Mouse (Mus musculus) midbrain, embryonic 15.5 days (tissue): ENCODE measurements at regions not wholly inside any gene's neighbourhood (a gene's known extent, or its start where the extent isn't known, plus 50 kb on each side); places are given as distances from the start of the nearest gene placed in this dataset.
"Not testable (repeated sequence)": the region's sequence is repeated elsewhere in the genome, so short reads cannot be mapped to it uniquely, and the experiment has no call there.

ENCODE experiments used
- ATAC-seq: fragments of 200-750 bp; cut with Nextera tagmentation; replicated peaks from 2 replicates; pipeline ENCODE4 v1.8.0; 2017; ENCODE audit warnings: moderate TSS enrichment
- H3K27ac ChIP-seq: fragments of 300-500 bp; sonication (generic); 2 replicates; pipeline ENCODE4 v1.5.1; 2015; ENCODE audit warnings: mild to moderate bottlenecking, inconsistent platforms
- H3K27me3 ChIP-seq: fragments of 300-500 bp; sonication (generic); replicated peaks from 2 replicates; pipeline ENCODE4 v1.6.1; 2015; ENCODE audit warnings: inconsistent platforms
- H3K36me3 ChIP-seq: fragments of 300-500 bp; sonication (generic); replicated peaks from 2 replicates; pipeline ENCODE4 v1.6.1; 2015; ENCODE audit warnings: inconsistent platforms
- H3K4me1 ChIP-seq: fragments of 300-500 bp; sonication (generic); 2 replicates; pipeline ENCODE4 v1.6.1; 2015; ENCODE audit warnings: inconsistent platforms
- H3K4me2 ChIP-seq: fragments of 300-500 bp; sonication (generic); 2 replicates; pipeline ENCODE4 v1.6.1; 2015; ENCODE audit warnings: inconsistent platforms, mild to moderate bottlenecking, moderate library complexity
- H3K4me3 ChIP-seq: fragments of 300-500 bp; sonication (generic); 2 replicates; pipeline ENCODE4 v1.5.1; 2015; ENCODE audit warnings: mild to moderate bottlenecking, inconsistent platforms
- H3K9ac ChIP-seq: fragments of 300-500 bp; sonication (generic); 2 replicates; pipeline ENCODE4 v1.6.1; 2015; ENCODE audit warnings: mild to moderate bottlenecking, inconsistent platforms
- H3K9me3 ChIP-seq: fragments of 300-500 bp; sonication (generic); 2 replicates; pipeline ENCODE4 v1.6.1; 2016; ENCODE audit warnings: inconsistent platforms
- WGBS: fragments of 180-500 bp; shearing (Covaris S2); methylation state at CpG from one replicate; pipeline ENCODE4 v1.1.7; 2015; ENCODE audit warnings: mixed read lengths; 5-methylcytosine and 5-hydroxymethylcytosine counted together

DNA sequence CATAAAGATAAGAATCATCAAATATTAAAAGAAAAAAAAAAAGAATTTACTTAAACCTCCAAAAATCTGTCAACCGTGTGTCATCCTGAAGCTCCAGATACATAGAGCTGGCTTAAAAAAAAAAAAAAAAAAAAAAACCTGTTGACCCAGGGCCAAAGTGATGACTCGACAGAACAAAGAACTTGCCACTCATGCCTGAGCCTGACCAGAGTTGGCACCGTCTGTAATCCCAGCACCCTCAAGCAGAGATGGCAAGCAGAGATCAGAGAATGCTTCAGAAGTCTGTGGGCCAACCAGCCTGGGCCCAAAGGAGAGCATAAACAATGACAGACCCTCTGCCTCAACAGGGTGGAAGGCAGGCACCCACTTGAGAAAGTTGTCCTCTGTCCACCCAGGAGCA is 230.3 kb downstream of the Nfkbiz start:
- WGBS = 78% methylated on average over 3 of the region's 3 CpGs
- Histone ChIP-seq H3K4me1 (no peaks in the 10 kb centered on the region), H3K9me3 (no peaks in the 10 kb centered on the region), H3K27ac (no peak overlapping the region), H3K36me3 (no peaks in the 10 kb centered on the region), H3K4me2 (no peak overlapping the region), H3K27me3 (no peaks in the 10 kb centered on the region), H3K4me3 (no peak overlapping the region), H3K9ac (no peak overlapping the region)
- no peak for ATAC-seq

- H3K4me1 ChIP-seq = no peaks in the 10 kb centered on the region
- no peak for ATAC-seq
- WGBS = 90% methylated on average over 7 of the region's 7 CpGs
These were observed 232.1 kb downstream of the Nfkbiz start for GRCm38 (mm10) chr16:55606447-55607239.

DNA sequence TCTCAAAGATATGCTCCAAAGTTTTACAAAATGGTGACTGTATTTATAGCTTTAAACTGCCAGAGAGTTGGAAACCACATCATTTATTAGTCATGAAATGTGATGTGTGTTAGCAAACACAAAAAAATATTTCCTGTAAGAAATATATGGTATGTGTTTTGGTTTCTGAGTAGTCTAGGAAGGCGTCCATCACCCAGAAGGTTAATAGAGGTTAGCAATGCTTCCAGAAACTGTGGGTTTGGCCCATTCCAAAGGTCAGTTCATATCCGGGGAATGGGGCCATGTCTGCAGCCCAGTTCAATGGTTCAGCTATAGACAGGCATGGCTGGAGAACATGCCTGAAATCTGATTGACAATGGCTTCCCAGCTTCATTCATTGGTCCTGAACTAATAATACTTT is 235.1 kb downstream of the Nfkbiz start:
- H3K27me3 ChIP-seq = no peaks in the 10 kb centered on the region
- no peak for ATAC-seq
- H3K36me3 ChIP-seq = no peaks in the 10 kb centered on the region
- WGBS = 92% methylated on average over 2 of the region's 2 CpGs
- H3K4me1 ChIP-seq = no peaks in the 10 kb centered on the region
- H3K4me2 ChIP-seq = no peak overlapping the region
- H3K4me3 ChIP-seq = no peak overlapping the region
- H3K27ac ChIP-seq = no peak overlapping the region
- H3K9ac ChIP-seq = no peak overlapping the region
- no peaks in the 10 kb centered on the region for H3K9me3 ChIP-seq

More at GRCm38 (mm10) chr16:55606447-55607239, 232.1 kb downstream of the Nfkbiz start:
- Histone ChIP-seq H3K36me3 (no peaks in the 10 kb centered on the region), H3K4me3 (no peak overlapping the region), H3K27me3 (no peaks in the 10 kb centered on the region), H3K27ac (no peak overlapping the region), H3K9ac (no peak overlapping the region), H3K9me3 (no peaks in the 10 kb centered on the region), H3K4me2 (no peak overlapping the region)

GRCm38 (mm10) chr16:55589382-55589956 is 249.2 kb downstream of the Nfkbiz start:
- H3K27me3 ChIP-seq = no peaks in the 10 kb centered on the region
- H3K27ac ChIP-seq = no peak overlapping the region
- no peak overlapping the region for H3K4me3 ChIP-seq
- no peak overlapping the region for H3K9ac ChIP-seq
- no peaks in the 10 kb centered on the region for H3K9me3 ChIP-seq
- 68% methylated on average over 1 of the region's 1 CpGs for WGBS
- no peaks in the 10 kb centered on the region for H3K36me3 ChIP-seq
- no peak overlapping the region for H3K4me2 ChIP-seq
- no peaks in the 10 kb centered on the region for H3K4me1 ChIP-seq
- ATAC-seq = no peak

GRCm38 (mm10) chr16:55587138-55587537 is 251.6 kb downstream of the Nfkbiz start:
- H3K9me3 ChIP-seq = no peaks in the 10 kb centered on the region
- H3K27me3 ChIP-seq = no peaks in the 10 kb centered on the region
- no peaks in the 10 kb centered on the region for H3K4me1 ChIP-seq
- no peak for ATAC-seq
- H3K9ac ChIP-seq = no peak overlapping the region
- 94% methylated on average over 6 of the region's 6 CpGs for WGBS
- H3K4me3 ChIP-seq = no peak overlapping the region
- H3K4me2 ChIP-seq = no peak overlapping the region
- H3K27ac ChIP-seq = no peak overlapping the region
- no peaks in the 10 kb centered on the region for H3K36me3 ChIP-seq

- no peaks in the 10 kb centered on the region for H3K36me3 ChIP-seq
- H3K27ac ChIP-seq = no peak overlapping the region
- no peak for ATAC-seq
- no peak overlapping the region for H3K4me2 ChIP-seq
- H3K4me3 ChIP-seq = no peak overlapping the region
- no peaks in the 10 kb centered on the region for H3K9me3 ChIP-seq
- no peaks in the 10 kb centered on the region for H3K27me3 ChIP-seq
- H3K4me1 ChIP-seq = no peaks in the 10 kb centered on the region
- WGBS = 70% methylated on average over 3 of the region's 3 CpGs
- no peak overlapping the region for H3K9ac ChIP-seq
These were observed 255.8 kb downstream of the Nfkbiz start for GRCm38 (mm10) chr16:55582906-55583305.

GRCm38 (mm10) chr16:55582029-55582428 is 256.7 kb downstream of the Nfkbiz start:
- H3K27ac ChIP-seq = no peak overlapping the region
- H3K27me3 ChIP-seq = no peaks in the 10 kb centered on the region
- no peak overlapping the region for H3K4me2 ChIP-seq
- no peaks in the 10 kb centered on the region for H3K4me1 ChIP-seq
- no peak overlapping the region for H3K4me3 ChIP-seq
- no peaks in the 10 kb centered on the region for H3K9me3 ChIP-seq
- ATAC-seq = no peak
- no peak overlapping the region for H3K9ac ChIP-seq
- no peaks in the 10 kb centered on the region for H3K36me3 ChIP-seq
- WGBS = 97% methylated on average over 7 of the region's 7 CpGs

DNA sequence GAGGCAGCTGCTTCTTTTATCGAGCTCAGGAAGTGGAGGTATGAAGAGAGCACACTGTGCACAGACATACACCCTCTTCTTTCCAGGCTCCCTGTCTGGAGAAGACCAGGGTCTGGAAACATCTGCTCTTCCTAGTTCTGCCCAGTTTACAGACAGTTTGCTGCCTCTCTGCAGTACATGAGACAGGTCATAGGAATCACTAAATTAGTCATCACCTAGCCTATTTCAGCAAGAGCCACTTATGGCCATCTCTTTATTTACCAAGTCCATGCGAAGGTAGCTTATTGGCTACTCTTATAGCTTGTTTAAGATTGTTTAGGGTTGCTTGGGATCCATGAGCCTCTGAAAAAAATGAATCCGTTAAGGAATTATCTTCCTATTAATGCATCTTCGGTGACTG is 257.9 kb downstream of the Nfkbiz start:
- 90% methylated on average over 4 of the region's 4 CpGs for WGBS
- no peak for ATAC-seq
- Histone ChIP-seq H3K4me3 (no peak overlapping the region), H3K36me3 (no peaks in the 10 kb centered on the region), H3K9ac (no peak overlapping the region), H3K9me3 (no peaks in the 10 kb centered on the region), H3K4me2 (no peak overlapping the region), H3K27me3 (no peaks in the 10 kb centered on the region), H3K27ac (no peak overlapping the region), H3K4me1 (no peaks in the 10 kb centered on the region)

DNA sequence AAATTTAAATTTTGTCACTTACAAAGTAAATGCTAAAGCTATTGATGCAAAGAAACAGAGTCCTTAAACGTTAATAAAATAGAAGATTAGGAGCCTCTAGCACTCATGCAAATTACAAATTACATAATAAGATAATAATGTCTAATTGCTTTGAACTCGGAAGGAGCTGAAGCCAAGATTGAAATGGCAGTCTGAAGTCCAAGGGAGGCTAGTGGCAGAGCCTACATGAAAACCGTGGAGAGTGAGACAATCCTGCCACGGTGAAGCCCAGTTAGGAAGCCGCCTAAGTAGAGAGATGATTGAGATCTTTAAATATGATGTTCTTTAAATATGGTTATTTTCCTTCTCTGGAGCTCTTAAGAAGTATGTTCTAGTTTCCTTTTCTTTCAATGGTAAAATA is 260.0 kb downstream of the Nfkbiz start:
- no peak overlapping the region for H3K4me3 ChIP-seq
- no peaks in the 10 kb centered on the region for H3K4me1 ChIP-seq
- H3K9me3 ChIP-seq = no peaks in the 10 kb centered on the region
- no peak overlapping the region for H3K27ac ChIP-seq
- no peak for ATAC-seq
- no peaks in the 10 kb centered on the region for H3K27me3 ChIP-seq
- WGBS = 85% methylated on average over 5 of the region's 5 CpGs
- H3K4me2 ChIP-seq = no peak overlapping the region
- H3K9ac ChIP-seq = no peak overlapping the region
- no peaks in the 10 kb centered on the region for H3K36me3 ChIP-seq

DNA sequence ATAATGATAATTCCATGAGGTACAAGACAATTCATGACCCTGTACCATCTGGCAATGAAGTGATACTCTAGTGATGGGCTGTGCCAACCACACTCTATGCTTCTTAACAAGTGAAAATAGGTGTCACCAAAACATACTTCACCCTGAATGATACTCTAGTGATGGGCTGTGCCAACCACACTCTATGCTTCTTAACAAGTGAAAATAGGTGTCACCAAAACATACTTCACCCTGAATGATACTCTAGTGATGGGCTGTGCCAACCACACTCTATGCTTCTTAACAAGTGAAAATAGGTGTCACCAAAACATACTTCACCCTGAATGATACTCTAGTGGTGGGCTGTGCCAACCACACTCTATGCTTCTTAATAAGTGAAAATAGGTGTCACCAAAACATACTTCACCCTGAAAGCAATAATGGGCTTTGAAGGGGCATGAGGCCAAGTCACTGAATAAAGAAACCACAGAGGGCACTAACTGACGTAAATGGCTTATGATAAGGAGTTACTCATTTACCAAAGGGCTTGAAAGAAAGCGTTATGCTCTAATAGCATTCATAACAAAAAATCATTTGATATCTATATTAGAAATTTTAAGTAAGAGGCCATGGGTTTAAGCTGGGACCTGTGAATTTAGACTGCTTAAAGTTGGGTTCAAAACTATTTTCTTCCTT is 263.0 kb downstream of the Nfkbiz start:
- not testable (repeated sequence) for H3K9me3 ChIP-seq, ATAC-seq, H3K27ac ChIP-seq, H3K4me1 ChIP-seq, H3K4me3 ChIP-seq, H3K4me2 ChIP-seq, H3K36me3 ChIP-seq, H3K9ac ChIP-seq, H3K27me3 ChIP-seq
- WGBS = 88% methylated on average over 2 of the region's 2 CpGs

- H3K9me3 ChIP-seq = no peaks in the 10 kb centered on the region
- 38% methylated on average over 7 of the region's 7 CpGs for WGBS
- no peak overlapping the region for H3K4me3 ChIP-seq
- H3K4me1 ChIP-seq = no peaks in the 10 kb centered on the region
- H3K27ac ChIP-seq = no peak overlapping the region
- H3K27me3 ChIP-seq = no peaks in the 10 kb centered on the region
- no peak overlapping the region for H3K4me2 ChIP-seq
- no peak overlapping the region for H3K9ac ChIP-seq
- H3K36me3 ChIP-seq = no peaks in the 10 kb centered on the region
- no peak; the same call in 1 of the 2 replicates for ATAC-seq
These were observed 267.6 kb downstream of the Nfkbiz start for GRCm38 (mm10) chr16:55571106-55571505.

- Histone ChIP-seq H3K36me3 (no peaks in the 10 kb centered on the region), H3K4me3 (no peak overlapping the region), H3K4me1 (no peaks in the 10 kb centered on the region), H3K27me3 (no peaks in the 10 kb centered on the region), H3K9me3 (no peaks in the 10 kb centered on the region), H3K9ac (no peak overlapping the region), H3K27ac (no peak overlapping the region), H3K4me2 (no peak overlapping the region)
- WGBS = 91% methylated on average over 5 of the region's 5 CpGs
- ATAC-seq = no peak
These were observed 268.6 kb downstream of the Nfkbiz start for GRCm38 (mm10) chr16:55570097-55570496.
